Mouse (Mus musculus): Measurements from ENCODE around the gene Rora.

The Rora gene

GRCm38 (mm10) chr9:68760876-68761275 is 107.3 kb downstream of the Rora start:
- no peak for DNase-seq

GRCm38 (mm10) chr9:68761672-68762071 is 108.1 kb downstream of the Rora start:
- DNase-seq, result no peak

DNA sequence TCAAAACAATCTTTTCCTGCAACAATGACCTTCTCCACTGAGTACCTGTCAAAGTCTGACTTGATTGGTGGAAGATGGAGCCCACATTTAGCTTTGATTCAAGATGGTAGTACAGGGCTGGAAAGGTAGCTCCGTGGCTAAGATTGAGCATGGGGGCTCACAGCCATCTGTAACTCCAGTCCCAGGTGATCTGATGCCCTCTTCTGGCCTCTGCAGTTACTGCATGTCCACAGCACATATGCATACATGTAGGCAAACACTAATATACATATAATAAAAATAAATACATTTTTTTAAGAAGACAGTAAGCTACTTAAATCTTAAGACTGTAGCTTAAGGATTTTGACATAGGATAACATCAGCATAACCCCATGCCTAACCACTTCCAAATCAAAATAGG is 112.0 kb downstream of the Rora start:
- DNase-seq, result no peak

DNA sequence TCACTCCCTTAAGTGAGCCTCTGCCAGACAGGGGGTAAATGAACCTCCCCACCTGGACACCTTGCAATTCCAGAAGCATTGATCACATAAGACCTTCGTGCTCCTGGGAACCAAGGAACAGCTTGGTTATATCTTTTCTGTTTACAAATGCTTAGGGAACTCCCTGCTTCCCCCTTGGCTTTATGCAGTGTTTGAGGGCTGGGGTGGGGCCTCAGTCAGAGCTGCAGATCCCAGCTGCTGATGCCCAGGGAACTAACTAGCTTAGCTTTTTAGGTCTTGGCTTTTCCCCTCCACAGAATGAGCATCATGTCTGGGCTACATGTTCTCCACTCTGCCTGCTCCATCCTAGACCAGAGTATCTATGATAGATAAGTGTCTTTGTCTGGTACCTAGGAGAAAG is 116.1 kb downstream of the Rora start:
- DNase-seq, result no peak

DNA sequence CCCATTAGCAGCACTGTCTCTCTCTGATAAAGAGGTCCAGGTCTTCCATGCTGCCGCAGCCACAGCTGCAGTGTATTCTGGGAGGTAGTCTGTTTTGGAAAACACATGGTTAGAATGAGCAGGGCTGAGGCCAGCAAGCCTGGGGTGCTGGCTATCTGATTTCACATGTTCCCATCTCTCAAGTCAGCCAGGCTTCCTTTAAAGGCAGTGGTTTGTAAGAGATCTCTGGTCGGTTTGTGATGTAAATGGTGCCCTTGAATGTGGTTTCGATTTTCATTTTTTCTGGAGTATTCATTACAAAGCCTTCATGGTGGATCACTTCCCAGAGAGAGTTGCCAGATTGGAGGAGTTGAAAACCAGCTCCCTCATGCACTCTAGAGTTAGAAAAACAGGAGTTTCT is 117.8 kb downstream of the Rora start:
- DNase-seq, result no peak

DNA sequence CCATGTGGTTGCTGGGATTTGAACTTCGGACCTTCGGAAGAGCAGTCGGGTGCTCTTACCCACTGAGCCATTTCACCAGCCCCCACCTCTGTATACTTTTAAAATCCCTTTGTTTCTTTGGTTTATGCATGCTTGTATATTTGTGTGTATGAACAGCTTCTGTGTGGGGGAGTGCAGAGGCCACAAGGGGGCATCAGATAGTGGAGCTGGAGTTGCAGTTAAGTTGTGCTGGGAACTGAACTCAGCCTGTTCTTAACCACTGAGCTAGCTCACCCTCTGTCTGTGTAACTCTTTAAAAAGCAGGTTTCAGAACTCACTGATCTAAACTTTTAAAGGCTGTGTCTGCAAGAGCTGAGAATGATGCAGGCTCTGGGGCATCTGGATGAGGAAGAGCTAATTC is 120.2 kb downstream of the Rora start:
- no peak for DNase-seq

DNA sequence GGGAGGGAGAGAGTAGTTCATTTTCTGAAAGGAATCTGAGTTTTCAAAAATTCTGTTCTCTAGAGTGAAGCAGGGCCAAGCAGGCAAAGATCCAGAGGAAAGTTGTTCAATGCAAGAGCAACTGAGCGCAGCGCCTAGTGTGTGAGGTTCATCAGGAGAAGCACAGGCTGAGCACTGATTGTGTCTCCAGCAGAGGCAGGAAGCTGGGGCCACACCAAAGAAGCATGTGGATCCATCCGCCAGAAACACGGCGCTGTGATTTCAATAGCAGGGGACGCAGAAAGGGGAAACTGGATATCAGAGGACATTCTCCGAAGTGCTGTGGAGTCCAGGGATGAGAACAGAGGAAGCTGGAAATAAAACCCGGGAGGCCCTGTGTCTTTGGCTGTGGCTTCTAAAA is 128.4 kb downstream of the Rora start:
- DNase-seq, result no peak

DNA sequence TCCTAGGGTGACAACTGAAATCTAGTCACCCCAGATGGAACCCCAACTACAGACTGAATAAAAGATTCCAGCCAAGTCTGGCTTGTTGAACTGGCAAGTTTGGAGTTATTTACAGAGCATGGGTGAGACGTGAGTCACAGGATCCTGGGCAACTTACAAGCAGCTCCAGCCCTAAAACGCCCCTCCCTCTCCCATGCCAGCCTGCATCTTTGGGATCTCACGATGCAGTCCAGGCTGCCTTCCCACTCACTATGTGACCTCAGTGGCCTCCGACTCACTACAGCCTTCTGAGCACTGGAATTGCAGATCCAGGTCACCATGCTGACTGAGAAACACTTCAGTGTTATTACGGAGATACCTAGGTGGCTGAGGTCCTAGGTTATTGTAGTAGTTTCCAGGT is 129.0 kb downstream of the Rora start:
- no peak for DNase-seq

DNA sequence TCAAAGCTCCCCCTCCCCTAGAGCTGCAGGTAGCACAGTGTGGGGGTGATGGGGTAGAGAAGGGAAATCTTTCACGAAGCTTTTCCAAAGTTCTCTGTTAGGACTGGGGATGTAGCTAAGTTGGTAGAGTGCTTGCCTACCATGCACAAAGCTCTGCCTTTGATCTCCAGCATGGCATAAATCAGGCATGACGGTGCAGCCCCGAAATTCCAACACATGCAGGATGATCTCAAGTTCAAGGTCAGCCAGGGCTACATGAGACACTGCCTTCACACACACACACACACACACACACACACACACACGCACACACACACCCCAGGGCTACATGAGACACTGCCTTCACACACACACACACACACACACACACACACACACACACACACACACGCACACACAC is 129.7 kb downstream of the Rora start:
- DNase-seq, result no peak

GRCm38 (mm10) chr9:68786614-68787293 is 133.2 kb downstream of the Rora start:
- no peak for DNase-seq

GRCm38 (mm10) chr9:68787665-68788064 is 134.1 kb downstream of the Rora start:
- no peak for DNase-seq

DNA sequence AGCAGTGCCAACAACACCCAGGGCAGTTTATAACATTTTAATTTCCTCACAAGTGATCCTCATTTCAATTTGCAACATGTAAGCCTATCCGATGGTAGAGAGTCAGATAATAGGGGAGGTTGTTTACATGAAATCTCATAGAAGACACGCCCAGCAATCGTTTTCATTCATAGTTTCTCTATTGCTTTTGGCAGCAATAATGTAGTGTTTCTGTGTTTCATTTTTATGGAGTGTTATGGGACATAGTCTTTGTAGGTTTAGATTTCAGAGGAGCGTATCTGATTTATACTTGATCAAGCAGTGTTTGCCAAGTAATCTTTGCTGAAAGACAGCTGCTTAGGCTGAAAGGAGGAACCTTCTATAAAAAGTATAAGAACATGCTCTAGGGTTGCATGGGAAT is 137.3 kb downstream of the Rora start:
- no peak for DNase-seq

DNA sequence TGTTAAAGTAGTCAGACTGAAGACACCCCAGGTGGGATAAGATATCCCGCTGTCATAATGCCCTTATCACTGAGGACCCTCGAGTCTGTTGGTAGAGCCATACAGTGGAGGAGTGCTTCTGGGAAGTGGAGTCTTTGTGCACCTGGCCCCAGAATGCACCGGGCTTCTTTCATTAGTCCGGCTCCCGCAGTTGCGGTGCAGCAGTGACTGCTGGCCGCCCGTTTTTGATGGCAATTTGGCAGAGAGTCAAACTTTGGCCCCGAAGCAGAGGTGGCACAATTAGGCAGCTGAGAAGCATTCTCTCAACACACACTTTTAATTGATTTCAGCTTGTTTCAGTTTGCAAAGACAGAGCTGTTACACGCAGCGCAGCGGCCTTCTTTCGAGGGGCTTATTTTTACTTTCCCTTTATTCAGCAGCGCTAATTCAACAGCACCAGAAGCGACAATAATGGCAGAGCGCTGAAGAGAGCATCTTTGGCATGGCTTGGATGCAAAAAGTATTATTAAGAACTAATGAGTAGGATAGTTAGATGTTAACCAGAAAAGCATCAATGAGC is 138.5 kb downstream of the Rora start:
- DNase-seq, result no peak

DNA sequence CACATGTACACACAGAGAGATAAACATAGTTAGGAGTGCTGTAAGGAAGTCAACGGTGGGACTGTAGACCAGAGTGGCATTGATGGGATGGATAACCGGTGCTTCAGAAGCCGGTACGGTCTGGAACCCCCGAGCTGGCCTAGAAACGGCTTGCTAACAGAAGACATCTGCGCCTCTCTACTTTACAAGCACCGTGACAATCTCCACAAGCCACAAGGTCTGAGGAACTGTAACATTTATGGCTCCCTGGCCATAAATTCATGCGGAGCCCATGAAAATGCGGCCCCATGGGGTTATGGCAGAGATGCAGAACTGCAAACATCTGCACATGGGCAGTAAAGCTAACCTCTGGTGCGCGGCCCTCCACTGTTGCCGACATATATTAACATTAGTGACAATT is 141.7 kb downstream of the Rora start:
- no peak for DNase-seq

DNA sequence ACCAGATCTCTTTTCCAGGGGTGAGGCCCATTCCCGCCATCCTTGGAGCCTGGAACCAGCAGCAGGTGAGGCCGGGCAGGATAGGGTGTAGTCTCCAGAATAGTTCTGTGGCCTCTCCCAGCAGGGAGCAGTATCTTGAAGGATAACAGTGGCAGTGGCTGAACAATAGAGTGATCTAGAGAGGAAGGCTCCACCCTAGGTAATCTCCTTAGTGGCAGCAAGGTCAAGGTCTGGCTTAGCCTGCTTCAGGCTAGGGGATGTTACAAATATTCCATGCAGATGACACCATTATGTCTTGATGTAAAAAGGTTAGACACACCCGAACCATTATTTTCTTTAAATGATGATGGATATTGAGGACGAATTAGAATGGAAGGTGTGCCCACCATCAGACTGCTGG is 144.6 kb downstream of the Rora start:
- no peak for DNase-seq

- no peak for DNase-seq
Measured at GRCm38 (mm10) chr9:68799065-68799464, 145.5 kb downstream of the Rora start.

- no peak for DNase-seq
Measured at GRCm38 (mm10) chr9:68804229-68804628, 150.6 kb downstream of the Rora start.

DNA sequence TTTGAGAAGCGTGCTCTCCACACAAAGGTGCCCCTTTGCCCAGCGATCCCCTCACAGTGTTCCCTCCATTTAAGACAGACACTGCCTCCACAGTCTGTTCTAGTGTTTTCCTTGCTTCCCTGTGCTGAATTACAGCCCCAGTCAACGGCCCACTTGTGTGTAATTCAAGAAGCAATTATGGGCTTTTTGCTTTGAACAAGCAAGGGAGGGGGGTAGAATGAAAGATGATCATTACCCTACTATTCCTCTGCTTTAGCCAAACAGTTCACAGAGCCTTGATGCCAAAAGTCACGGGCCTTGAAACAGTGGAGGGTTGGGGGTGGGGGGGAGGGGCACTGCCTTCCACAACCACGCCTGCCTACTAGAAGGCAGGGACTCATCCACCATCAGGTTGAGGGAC is 152.2 kb downstream of the Rora start:
- DNase-seq, result no peak

DNA sequence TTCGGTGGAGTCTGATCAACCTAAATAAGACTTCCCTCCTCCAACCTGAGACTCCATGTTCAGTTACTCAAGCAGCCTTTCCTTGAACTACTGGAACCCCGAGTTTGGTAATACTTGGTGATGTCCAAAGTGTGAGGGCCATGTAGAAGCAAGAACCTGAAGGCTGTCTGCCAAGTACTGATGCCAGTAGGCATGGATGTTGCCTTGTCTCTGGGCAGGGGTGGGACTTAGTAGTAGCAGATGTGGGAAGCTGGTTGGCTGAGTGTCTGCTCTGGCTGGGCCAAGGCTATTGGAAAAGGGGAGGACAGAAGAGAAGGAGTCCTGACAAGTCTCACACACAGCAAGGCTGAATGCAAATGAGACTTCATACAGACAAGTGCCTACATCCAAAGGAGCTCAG is 154.1 kb downstream of the Rora start:
- DNase-seq, result no peak

GRCm38 (mm10) chr9:68809536-68809935 is 155.9 kb downstream of the Rora start:
- DNase-seq, result no peak

DNA sequence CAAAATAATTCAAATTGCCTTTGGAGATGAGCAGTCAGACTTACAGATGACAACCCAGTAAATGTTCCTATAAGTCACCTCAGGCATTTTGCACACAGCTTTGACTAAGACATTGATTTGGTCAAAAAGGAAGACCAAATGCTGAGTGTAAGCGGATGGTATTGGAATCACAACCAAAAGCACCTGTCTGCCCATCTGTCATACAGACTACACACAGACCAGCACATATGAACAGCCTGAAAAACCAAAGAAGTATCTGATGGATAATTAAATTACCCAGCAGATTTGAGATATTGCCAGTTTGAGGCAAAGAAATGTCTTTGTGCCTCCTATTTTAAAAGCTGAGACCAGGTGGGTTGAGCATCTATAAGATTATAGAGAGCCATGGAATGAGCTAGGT is 161.1 kb downstream of the Rora start:
- no peak for DNase-seq

GRCm38 (mm10) chr9:68815877-68816276 is 162.3 kb downstream of the Rora start:
- DNase-seq, result no peak

GRCm38 (mm10) chr9:68820036-68820435 is 166.4 kb downstream of the Rora start:
- DNase-seq, result no peak

- DNase-seq, result no peak
Measured at GRCm38 (mm10) chr9:68820478-68820877, 166.9 kb downstream of the Rora start.

DNA sequence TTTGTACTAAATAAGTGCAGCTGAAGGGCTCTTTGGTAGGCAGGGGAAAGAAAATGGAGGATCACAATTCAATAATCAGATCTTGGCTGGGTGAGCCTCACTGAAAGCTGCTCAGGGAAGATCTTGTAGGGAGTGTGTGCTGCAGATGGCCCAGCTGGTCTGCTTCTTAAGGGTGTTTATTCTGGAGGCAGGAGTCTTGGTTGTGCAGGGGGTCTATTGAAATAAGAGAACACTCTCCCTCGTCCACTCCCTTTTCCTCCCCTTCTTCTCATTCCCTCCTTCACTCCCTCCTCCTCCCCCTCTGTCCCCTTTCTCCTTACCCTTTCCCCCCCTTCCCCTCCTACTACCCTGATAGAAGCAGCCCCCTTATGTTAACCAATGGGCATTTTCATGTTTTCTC is 167.8 kb downstream of the Rora start:
- DNase-seq, result no peak
